Mouse (Mus musculus): ENCODE measurements around the gene Cdk14. TPM values are rescaled to one million over a fixed set of nuclear protein-coding genes. Genes with fewer than 3 reads are reported as not detected.

The Cdk14 gene
- polyA plus RNA-seq, 1 experiment from 2014 or later = 22.7 TPM

DNA sequence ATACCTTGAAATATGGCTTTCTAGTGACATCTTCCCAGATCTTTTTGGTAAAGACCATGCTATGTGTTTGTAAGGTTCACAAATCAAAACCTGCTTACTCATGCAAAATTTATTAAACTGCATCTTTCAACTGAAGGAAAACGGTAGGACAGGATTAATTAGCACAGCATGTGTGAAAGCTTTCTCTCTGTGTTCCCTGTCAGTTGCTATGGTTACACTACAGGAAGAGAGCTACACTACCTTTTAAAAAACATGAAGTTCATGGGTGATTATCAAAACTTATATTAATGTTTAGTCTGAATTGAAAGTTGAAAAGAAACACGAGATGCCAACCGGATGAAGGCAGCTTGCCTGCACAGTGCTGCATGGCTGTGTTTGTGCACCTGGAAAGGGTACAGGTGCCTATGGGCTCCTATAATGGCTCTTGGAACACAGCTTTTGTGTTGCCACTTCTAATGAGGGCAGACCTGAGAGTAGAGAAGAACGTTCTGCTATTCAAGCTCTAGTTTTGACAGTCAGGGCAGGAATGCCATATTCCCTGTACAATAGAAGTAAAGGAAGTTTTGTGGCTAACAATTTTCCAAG is 380.3 kb downstream of the Cdk14 start:
- H3K36me3 ChIP-seq (ENCODE audit: control insufficient read depth, insufficient read depth, low read length) = no peaks in the 10 kb centered on the region
- ATAC-seq (ENCODE audit: insufficient number of reproducible peaks, low FRiP score, low TSS enrichment, low read depth) (no peak), DNase-seq (ENCODE audit: low spot score) (no peak)
- no peak overlapping the region for H3K27ac ChIP-seq (replicated peaks; ENCODE audit: low read depth, low read length)
- H3K4me1 ChIP-seq (ENCODE audit: control insufficient read depth, insufficient read depth, low read length) = no peaks in the 10 kb centered on the region
- 62% methylated on average over 4 of the region's 4 CpGs for WGBS
- no peaks in the 10 kb centered on the region for H3K27me3 ChIP-seq (ENCODE audit: control insufficient read depth, insufficient read depth, low read length)
- no peaks in the 10 kb centered on the region for H3K9me3 ChIP-seq (ENCODE audit: control insufficient read depth, low read length)
- H3K9ac ChIP-seq (ENCODE audit: low read length) = no peak overlapping the region
- no peak overlapping the region for H3K4me2 ChIP-seq (ENCODE audit: low read depth, severe bottlenecking)
- no peak overlapping the region for H3K4me3 ChIP-seq (ENCODE audit: low read depth, low read length)

DNA sequence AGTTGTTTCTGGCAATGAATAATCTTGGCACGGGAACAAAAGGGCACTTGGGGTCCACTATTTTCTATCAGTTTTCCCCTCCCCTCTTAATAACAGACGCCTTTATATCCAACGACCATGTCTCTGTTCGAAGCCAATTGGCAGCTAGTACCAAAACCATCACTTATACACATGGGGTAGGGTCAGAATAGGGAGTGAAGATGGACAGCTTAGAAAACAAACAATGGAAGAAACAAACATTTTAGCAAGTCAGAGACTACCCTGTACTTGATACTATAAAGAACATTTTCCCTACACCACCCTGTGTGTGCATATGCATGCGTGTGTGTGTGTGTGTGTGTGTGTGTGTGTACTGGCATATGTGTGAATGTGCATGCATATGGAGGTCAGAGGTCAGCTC is 386.7 kb downstream of the Cdk14 start:
- 0 out of 2 replicates have a peak, but pooled peaks have one; percentile 13 for ATAC-seq (ENCODE audit: insufficient number of reproducible peaks, low FRiP score, low TSS enrichment, low read depth)
- H3K4me2 ChIP-seq (ENCODE audit: low read depth, severe bottlenecking) = no peak overlapping the region

DNA sequence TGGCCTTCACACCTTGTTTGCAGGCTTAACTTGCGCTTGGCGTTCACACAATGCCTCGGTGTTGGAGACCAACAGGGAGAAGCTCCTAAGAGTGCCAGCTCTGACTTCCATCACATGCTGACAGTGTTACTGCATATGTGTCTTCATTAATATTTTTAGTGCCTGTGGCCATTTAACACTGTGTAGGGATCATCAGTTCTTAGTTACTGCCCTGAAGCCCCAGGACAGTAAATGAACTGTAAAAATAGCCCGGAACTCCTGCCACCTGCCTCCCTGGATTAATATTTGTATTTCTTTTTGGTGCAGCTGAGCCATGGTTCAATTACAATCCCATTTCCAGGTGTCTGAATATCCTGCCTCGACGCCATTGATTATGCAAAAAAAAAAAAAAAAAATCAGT is 387.3 kb downstream of the Cdk14 start:
- DNase-seq (ENCODE audit: low spot score) = no peak

More for the DNA sequence above, 386.7 kb downstream of the Cdk14 start:
- Histone ChIP-seq H3K4me3 (ENCODE audit: low read depth, low read length) (no peak overlapping the region), H3K27me3 (ENCODE audit: control insufficient read depth, insufficient read depth, low read length) (no peaks in the 10 kb centered on the region), H3K27ac (replicated peaks; ENCODE audit: low read depth, low read length) (no peak overlapping the region), H3K9me3 (ENCODE audit: control insufficient read depth, low read length) (no peaks in the 10 kb centered on the region), H3K36me3 (ENCODE audit: control insufficient read depth, insufficient read depth, low read length) (no peaks in the 10 kb centered on the region), H3K9ac (ENCODE audit: low read length) (no peak overlapping the region), H3K4me1 (ENCODE audit: control insufficient read depth, insufficient read depth, low read length) (no peaks in the 10 kb centered on the region)
- WGBS = 86% methylated on average over 5 of the region's 5 CpGs
- no peak for DNase-seq (ENCODE audit: low spot score)

DNA sequence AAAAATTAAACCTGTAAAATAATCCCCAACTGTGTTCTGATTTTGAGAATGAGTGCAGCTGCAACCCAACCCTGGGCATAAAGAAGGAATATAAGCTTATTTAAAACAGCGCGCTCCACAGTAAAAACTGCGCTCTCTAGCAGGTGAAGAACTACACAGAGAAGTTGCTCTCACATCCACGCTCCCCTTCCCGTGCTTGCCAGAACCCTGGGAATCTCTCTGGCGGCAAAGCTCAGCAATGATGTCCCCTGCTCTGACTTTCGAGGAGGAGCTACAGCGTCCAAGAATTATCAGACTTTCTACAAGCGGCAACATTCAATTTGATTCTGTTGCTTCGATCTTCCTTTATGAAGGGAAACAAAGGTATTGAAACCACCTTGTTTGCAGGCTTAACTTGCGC is 387.7 kb downstream of the Cdk14 start:
- no peaks in the 10 kb centered on the region for H3K9me3 ChIP-seq (ENCODE audit: control insufficient read depth, low read length)
- no peaks in the 10 kb centered on the region for H3K4me1 ChIP-seq (ENCODE audit: control insufficient read depth, insufficient read depth, low read length)
- H3K36me3 ChIP-seq (ENCODE audit: control insufficient read depth, insufficient read depth, low read length) = no peaks in the 10 kb centered on the region
- H3K27me3 ChIP-seq (ENCODE audit: control insufficient read depth, insufficient read depth, low read length) = no peaks in the 10 kb centered on the region
- DNase-seq (ENCODE audit: low spot score) = no peak
- no peak for ATAC-seq (ENCODE audit: insufficient number of reproducible peaks, low FRiP score, low TSS enrichment, low read depth)
- no peak overlapping the region for H3K27ac ChIP-seq (replicated peaks; ENCODE audit: low read depth, low read length)
- no peak overlapping the region for H3K4me2 ChIP-seq (ENCODE audit: low read depth, severe bottlenecking)
- H3K4me3 ChIP-seq (ENCODE audit: low read depth, low read length) = no peak overlapping the region
- no peak overlapping the region for H3K9ac ChIP-seq (ENCODE audit: low read length)
- WGBS = 83% methylated on average over 11 of the region's 11 CpGs

More for the DNA sequence above, 387.3 kb downstream of the Cdk14 start:
- Histone ChIP-seq H3K36me3 (ENCODE audit: control insufficient read depth, insufficient read depth, low read length) (no peaks in the 10 kb centered on the region), H3K27ac (replicated peaks; ENCODE audit: low read depth, low read length) (no peak overlapping the region), H3K4me2 (ENCODE audit: low read depth, severe bottlenecking) (no peak overlapping the region), H3K4me3 (ENCODE audit: low read depth, low read length) (no peak overlapping the region), H3K4me1 (ENCODE audit: control insufficient read depth, insufficient read depth, low read length) (no peaks in the 10 kb centered on the region), H3K9ac (ENCODE audit: low read length) (no peak overlapping the region), H3K9me3 (ENCODE audit: control insufficient read depth, low read length) (no peaks in the 10 kb centered on the region), H3K27me3 (ENCODE audit: control insufficient read depth, insufficient read depth, low read length) (no peaks in the 10 kb centered on the region)
- no peak for ATAC-seq (ENCODE audit: insufficient number of reproducible peaks, low FRiP score, low TSS enrichment, low read depth)
- 78% methylated on average over 6 of the region's 6 CpGs for WGBS

DNA sequence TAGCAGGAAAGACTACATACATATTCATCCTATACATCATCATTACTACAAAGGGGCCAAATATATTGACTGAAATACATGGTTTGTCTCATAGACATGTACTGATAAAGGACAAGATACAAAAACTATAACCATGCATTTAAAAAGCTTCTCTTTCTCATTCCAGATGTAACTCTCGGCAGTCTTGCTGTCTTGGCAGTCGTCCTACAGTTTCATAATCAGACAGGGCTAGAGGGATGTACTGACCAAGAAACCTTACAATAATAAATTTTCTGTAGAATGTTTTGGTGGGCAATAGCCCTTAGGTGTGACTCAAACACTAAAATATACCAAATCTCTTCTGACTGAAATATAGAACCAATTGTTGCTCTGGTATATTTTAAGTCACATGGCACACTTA is 389.7 kb downstream of the Cdk14 start:
- no peak overlapping the region for H3K9ac ChIP-seq (ENCODE audit: low read length)
- H3K4me2 ChIP-seq (ENCODE audit: low read depth, severe bottlenecking) = no peak overlapping the region
- no peaks in the 10 kb centered on the region for H3K36me3 ChIP-seq (ENCODE audit: control insufficient read depth, insufficient read depth, low read length)
- ATAC-seq (ENCODE audit: insufficient number of reproducible peaks, low FRiP score, low TSS enrichment, low read depth) (no peak), DNase-seq (ENCODE audit: low spot score) (no peak)
- no peak overlapping the region for H3K27ac ChIP-seq (replicated peaks; ENCODE audit: low read depth, low read length)
- WGBS = 89% methylated on average over 2 of the region's 2 CpGs
- H3K9me3 ChIP-seq (ENCODE audit: control insufficient read depth, low read length) = no peaks in the 10 kb centered on the region
- H3K4me1 ChIP-seq (ENCODE audit: control insufficient read depth, insufficient read depth, low read length) = no peaks in the 10 kb centered on the region
- H3K4me3 ChIP-seq (ENCODE audit: low read depth, low read length) = no peak overlapping the region
- H3K27me3 ChIP-seq (ENCODE audit: control insufficient read depth, insufficient read depth, low read length) = no peaks in the 10 kb centered on the region

DNA sequence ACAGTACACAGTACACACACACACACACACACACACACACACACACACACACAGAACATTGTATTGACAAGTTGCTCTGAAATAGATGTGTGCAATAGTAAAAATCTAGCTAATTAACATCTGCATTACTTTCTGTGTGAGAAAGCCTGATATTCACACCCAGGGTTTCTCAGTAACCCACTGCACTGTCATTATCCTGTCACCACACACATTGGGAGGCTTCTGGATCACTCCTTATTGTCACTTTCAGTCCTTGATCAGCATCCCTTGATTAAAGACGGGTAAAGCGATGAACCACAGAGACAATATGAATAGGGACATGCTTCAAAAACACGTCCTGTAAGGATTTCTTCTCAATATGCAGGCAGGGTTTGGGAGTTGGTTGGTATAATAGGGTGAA is 401.2 kb downstream of the Cdk14 start:
- no peak for ATAC-seq (ENCODE audit: insufficient number of reproducible peaks, low FRiP score, low TSS enrichment, low read depth)
- no peaks in the 10 kb centered on the region for H3K4me1 ChIP-seq (ENCODE audit: control insufficient read depth, insufficient read depth, low read length)
- 86% methylated on average over 3 of the region's 3 CpGs for WGBS

DNA sequence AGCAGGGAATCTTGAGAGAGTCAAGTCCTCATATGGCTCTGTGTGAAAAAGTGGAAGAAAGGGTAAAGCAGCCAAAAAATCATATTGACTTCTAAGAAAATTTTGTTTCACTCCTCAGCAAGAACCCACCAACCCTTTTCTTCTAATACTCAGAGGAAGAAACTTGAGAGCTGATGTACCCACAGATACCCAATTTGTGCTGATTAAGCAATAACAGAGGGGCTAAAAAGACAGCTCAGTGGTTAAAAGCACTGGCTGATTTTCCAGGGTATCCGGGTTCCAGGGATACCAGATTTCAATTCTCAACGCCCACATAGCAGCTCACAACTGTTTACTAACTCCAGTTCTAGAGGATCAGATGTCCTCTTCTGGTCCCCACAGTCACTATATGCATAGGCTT is 401.9 kb downstream of the Cdk14 start:
- Histone ChIP-seq H3K27me3 (ENCODE audit: control insufficient read depth, insufficient read depth, low read length) (no peaks in the 10 kb centered on the region), H3K9me3 (ENCODE audit: control insufficient read depth, low read length) (no peaks in the 10 kb centered on the region), H3K4me2 (ENCODE audit: low read depth, severe bottlenecking) (no peak overlapping the region), H3K4me1 (ENCODE audit: control insufficient read depth, insufficient read depth, low read length) (no peaks in the 10 kb centered on the region), H3K9ac (ENCODE audit: low read length) (no peak overlapping the region), H3K27ac (replicated peaks; ENCODE audit: low read depth, low read length) (no peak overlapping the region), H3K4me3 (ENCODE audit: low read depth, low read length) (no peak overlapping the region), H3K36me3 (ENCODE audit: control insufficient read depth, insufficient read depth, low read length) (no peaks in the 10 kb centered on the region)
- ATAC-seq (ENCODE audit: insufficient number of reproducible peaks, low FRiP score, low TSS enrichment, low read depth) (no peak), DNase-seq (ENCODE audit: low spot score) (no peak)
- 82% methylated on average over 2 of the region's 2 CpGs for whole genome bisulfite sequencing

More for the DNA sequence above, 401.2 kb downstream of the Cdk14 start:
- Histone ChIP-seq H3K9me3 (ENCODE audit: control insufficient read depth, low read length) (no peaks in the 10 kb centered on the region), H3K4me3 (ENCODE audit: low read depth, low read length) (no peak overlapping the region), H3K4me2 (ENCODE audit: low read depth, severe bottlenecking) (no peak overlapping the region), H3K27me3 (ENCODE audit: control insufficient read depth, insufficient read depth, low read length) (no peaks in the 10 kb centered on the region), H3K27ac (replicated peaks; ENCODE audit: low read depth, low read length) (no peak overlapping the region), H3K9ac (ENCODE audit: low read length) (no peak overlapping the region), H3K36me3 (ENCODE audit: control insufficient read depth, insufficient read depth, low read length) (no peaks in the 10 kb centered on the region)
- no peak for DNase-seq (ENCODE audit: low spot score)

DNA sequence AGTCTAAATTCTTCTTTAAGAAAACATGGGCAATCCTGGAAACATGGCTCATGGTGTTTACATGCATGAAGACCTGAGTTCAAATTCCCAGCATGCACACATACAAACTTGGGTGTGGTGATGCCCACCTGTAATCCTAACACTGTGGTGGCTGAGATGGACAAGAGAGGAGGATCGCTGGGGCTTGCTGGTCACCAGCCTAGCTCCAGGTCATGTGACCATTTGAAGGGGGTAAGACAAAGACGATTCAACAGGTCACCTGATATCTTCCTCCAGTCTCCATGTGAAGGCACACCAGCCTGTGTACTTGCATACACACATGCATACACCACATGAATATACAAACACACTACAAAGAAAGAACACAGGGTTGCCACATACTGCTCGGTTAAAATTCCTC is 406.3 kb downstream of the Cdk14 start:
- Histone ChIP-seq H3K36me3 (ENCODE audit: control insufficient read depth, insufficient read depth, low read length) (no peaks in the 10 kb centered on the region), H3K4me1 (ENCODE audit: control insufficient read depth, insufficient read depth, low read length) (no peaks in the 10 kb centered on the region), H3K9ac (ENCODE audit: low read length) (no peak overlapping the region), H3K9me3 (ENCODE audit: control insufficient read depth, low read length) (no peaks in the 10 kb centered on the region), H3K4me2 (ENCODE audit: low read depth, severe bottlenecking) (no peak overlapping the region), H3K4me3 (ENCODE audit: low read depth, low read length) (no peak overlapping the region), H3K27ac (replicated peaks; ENCODE audit: low read depth, low read length) (no peak overlapping the region), H3K27me3 (ENCODE audit: control insufficient read depth, insufficient read depth, low read length) (no peaks in the 10 kb centered on the region)
- no peak for DNase-seq (ENCODE audit: low spot score)
- WGBS = 93% methylated on average over 3 of the region's 3 CpGs
- no peak for ATAC-seq (ENCODE audit: insufficient number of reproducible peaks, low FRiP score, low TSS enrichment, low read depth)

Measured in limb, embryonic 11.5 days (tissue).